Mouse (Mus musculus) 3134 (cell line): ENCODE data around the gene Dlg3.

ENCODE experiments used
- DNase-seq: peaks from one replicate; pipeline ENCODE4 v3.0.0-alpha.2; 2011; ENCODE audit warnings: low spot score; ENCODE audit not compliant: insufficient read length; ENCODE audit errors: extremely low read depth

Gene Dlg3

GRCm38 (mm10) chrX:100797370-100797769 lies 29.8 kb downstream of the Dlg3 start:
- no peak for DNase-seq

DNA sequence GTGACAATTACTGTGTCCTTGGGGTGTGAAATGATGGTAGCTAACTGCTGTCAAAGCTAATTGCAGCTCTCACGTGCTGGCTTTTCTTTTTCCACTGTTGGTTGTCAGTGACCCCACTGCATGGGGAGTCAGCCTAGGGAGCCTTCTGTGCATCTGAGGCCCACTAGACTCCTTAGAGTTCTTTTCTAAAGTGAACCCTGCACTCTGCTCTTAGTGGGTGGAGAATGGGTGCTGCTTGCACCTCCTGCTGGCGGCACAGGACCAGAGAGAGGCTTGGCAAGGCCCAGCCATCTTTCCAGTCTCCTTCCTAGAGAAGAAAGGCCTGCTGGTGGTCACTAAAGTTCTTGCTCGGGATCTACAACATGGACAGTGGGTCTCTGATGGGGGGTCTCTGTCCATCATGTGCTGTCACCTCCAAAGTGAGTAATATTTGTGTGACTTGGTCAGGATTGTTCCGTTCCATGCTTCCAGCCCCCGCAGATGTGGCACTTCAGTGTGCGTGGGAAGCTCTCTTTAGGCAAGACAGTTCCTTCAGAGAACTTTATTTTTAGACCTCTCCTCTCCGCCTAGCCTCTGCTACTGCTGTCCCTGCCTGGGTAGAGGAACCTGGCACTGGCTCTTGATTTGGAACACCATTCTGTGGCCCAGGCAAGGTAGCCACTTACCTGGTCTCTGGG lies 30.5 kb downstream of the Dlg3 start:
- DNase-seq: no peak

DNA sequence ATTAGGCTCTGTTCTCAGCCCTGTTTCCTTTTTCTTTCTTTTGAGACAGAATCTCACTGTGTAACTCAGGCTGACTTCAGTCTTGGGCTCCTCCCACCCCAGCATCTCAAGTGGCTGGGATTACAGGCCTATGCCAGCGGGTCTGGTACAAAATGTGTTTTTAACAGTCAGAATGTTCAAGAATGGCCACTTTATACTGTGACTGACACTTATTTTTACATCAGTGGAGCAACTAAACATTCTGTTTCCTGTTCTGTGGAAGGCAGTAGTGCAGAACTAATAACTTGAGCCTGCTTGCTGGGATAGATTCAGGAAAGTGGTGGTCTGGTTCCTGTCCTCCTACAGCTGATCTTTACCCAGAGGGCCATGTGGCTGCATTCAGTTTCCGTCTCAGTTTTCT lies 33.1 kb downstream of the Dlg3 start:
- no peak for DNase-seq

- no peak for DNase-seq
These were observed 34.5 kb downstream of the Dlg3 start for GRCm38 (mm10) chrX:100802034-100802433.

DNA sequence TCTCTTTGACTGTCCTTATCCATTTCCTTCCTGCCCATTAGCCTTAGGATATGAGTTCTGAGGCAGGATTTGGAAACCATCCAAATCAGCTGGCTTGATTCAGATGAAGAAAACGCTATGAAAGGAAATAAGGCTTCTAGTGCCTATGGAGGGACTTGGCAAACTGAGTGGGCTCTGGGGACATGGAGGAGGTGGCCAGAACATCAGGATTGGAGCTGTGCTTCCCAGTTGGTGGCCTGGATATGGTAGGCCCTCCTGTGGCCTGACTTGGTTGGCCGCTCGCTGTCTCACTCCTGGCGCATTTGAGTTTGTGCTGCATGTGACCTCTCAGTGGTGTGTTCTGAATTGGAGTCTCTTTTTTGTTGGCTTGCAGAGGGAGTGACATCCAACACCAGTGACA lies 43.6 kb downstream of the Dlg3 start:
- DNase-seq: no peak

DNA sequence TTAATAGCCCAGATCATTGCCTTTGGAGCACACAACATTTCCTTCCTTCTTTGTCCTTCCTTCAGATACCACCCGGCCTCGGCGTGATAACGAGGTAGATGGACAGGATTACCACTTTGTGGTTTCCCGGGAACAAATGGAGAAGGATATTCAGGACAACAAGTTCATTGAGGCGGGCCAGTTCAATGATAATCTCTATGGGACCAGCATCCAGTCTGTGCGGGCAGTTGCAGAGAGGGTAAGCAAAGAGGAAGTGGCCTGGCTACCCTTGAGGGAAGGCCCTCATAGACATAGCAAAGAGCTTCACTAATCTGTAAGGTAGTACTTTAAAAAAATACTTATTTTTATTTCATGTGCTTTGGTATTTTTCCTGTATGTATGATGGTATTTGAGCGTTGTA lies 46.6 kb downstream of the Dlg3 start:
- no peak for DNase-seq

DNA sequence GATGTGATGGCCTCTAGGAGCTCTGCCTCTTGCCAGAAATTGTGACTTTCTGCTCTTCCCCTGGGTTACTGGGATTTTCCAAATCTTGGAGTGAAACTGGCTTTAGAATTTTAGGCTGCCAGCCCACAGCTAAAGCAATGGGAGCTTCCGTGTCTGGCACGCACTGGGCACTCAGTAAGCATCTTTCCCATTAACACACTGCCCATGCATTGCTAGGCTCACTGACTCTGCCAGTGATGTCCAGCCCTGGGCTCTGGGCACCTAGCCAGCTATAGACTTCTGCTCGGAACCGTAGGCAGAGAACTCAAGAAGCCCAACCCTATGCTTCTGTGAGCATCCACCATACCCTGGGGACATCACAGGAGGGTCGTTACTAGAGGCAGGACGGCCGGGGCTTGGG lies 48.2 kb downstream of the Dlg3 start:
- no peak for DNase-seq

GRCm38 (mm10) chrX:100818681-100819080 lies 51.2 kb downstream of the Dlg3 start:
- DNase-seq: no peak

DNA sequence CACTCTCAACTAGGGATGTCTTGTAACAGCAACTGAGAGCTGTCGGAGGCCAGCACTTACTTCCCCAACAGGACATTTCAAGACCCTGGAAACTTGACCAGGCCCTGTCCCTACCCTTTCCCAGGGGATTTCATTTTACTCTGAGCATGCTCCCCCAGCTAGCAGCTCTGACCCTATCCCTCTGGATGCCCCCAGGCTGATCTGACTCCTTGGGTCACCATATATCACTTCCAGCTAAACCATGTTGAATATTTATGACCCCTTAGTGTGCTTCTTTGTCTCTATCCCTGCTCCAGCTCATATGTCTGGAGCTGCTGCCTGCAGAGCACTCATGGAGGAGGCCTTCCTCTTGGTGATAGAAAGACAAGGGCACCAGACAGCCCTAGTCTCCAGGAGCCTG lies 53.6 kb downstream of the Dlg3 start:
- no peak for DNase-seq

DNA sequence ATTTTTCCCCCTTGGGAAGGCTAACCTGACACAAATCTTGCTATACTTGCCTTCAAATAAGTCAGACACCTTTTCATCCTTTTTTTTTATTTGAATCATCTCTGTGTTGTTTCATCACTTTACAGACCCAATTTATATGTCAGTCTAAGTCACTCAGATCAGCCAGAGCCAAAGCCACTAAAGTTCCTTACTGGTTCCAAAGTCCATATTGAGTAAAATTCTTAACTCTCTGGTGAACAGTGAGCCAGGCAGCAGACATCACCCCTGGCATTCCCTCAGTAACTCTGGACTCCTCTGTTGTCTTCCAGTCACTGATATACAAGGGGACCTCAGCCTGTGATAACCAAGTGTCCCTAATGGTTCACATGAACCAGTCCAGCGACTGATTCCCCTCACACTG lies 58.0 kb downstream of the Dlg3 start:
- no peak for DNase-seq

GRCm38 (mm10) chrX:100832806-100833205 lies 65.3 kb downstream of the Dlg3 start:
- DNase-seq: no peak

DNA sequence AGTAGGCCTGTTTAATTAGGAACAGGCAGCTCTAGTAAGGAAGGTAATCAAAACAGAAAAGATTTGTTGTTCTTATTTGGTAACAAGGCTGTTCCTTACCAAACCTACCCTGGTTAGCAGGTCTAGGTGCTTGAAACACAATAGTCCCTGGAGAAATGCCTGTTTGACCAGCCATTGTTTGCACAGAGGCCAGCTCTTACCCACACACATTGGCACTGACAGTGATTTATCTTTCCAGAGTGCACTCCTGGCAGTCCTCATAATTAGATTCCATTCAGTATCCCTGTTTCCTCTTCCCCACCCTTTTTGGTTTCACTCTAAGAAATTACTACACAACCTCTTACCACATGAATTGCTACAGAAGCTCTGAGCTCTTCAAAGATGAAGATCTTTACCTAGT lies 71.7 kb downstream of the Dlg3 start:
- no peak for DNase-seq
